Mouse (Mus musculus) retina, postnatal 1 day (tissue): Measurements from ENCODE around the gene Tcp11.

Experiments
- DNase-seq: peaks from one replicate; pipeline ENCODE4 v3.0.0-alpha.2; 2012

The Tcp11 gene

GRCm38 (mm10) chr17:28080045-28080816 lies at the start of gene Tcp11:
Gene Tcp11 (minus strand): TSS chr17:28080639.
- peak; percentile 99 for DNase-seq

DNA sequence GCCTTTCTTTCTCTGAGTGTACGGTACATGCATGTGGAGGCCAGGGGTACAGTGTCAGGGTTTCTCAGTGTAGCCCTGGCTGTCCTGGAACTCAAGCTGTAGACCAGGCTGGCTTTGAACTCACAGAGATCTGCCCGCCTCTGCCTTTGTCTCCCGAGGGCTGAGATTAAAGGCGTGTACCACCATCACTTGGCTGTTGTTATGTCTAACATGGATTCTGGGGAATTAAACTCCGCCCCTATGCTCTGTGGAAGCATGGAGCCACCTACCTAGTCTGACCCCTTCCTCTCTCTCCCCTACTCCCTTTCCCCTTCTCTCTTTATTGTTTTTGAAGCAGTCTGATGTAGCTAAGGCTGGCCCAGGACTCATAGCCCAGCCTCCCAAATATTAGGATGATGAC lies 49.4 kb upstream of the Tcp11 start:
- no peak for DNase-seq

DNA sequence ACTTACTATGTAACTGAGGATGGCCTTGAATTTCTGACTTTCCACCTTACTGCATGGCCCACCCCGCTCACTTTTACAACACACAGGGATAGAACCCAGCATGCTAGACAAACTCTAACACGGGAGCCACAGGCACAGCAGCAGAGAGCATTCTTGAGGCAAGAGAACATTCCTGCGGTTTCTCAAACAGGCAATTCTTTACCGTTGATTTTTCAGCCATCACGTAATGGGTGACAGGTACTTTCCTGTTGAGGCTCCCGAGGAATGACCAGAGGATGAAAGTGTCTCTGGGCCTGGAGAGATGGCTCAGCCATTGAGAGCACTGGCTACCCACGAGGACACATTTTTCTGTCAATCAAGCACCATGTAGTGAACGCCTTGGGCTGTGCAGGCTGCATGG lies 43.9 kb upstream of the Tcp11 start:
- no peak for DNase-seq

DNA sequence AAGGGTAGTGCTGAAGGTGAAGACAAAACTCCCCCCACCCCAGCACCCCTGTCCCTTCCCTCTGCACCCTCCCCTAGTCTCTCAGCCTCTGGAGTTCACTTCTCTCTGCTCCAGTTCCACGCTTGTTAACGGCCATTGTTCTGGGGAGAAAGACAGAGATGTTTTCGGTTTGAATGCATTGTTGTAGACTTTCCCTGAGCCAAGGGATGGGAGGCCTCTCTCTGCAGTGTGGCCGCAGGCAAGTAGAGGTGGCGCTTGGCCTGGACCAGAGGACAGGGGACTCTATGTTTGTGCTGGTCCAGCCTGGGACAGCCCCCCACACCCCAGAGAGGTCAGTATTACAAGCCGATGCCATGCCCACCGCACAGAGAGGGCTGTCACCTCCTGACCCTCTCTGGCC lies 43.2 kb upstream of the Tcp11 start:
- peak; percentile 62 for DNase-seq

GRCm38 (mm10) chr17:28122949-28123348 lies 42.5 kb upstream of the Tcp11 start:
- no peak for DNase-seq

DNA sequence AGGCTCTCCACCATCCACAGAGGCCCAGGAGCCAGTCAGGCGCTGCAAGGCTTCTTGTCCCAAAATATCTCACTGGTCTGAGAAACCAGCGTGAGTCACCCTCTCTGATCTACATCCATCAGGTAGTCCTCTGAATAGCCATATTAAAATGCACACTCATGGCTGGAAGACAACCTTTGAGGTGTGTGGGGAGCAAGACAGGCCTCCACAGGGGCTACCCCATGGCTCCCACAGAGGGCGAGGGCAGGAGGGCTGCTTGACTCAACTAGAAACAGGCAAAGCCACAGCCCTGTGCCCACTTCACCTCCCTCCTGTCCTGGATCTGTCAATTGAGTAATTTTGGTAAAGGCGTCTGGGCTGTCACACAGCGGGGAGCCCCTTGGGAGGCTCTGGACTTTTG lies 40.0 kb upstream of the Tcp11 start:
- DNase-seq = no peak

DNA sequence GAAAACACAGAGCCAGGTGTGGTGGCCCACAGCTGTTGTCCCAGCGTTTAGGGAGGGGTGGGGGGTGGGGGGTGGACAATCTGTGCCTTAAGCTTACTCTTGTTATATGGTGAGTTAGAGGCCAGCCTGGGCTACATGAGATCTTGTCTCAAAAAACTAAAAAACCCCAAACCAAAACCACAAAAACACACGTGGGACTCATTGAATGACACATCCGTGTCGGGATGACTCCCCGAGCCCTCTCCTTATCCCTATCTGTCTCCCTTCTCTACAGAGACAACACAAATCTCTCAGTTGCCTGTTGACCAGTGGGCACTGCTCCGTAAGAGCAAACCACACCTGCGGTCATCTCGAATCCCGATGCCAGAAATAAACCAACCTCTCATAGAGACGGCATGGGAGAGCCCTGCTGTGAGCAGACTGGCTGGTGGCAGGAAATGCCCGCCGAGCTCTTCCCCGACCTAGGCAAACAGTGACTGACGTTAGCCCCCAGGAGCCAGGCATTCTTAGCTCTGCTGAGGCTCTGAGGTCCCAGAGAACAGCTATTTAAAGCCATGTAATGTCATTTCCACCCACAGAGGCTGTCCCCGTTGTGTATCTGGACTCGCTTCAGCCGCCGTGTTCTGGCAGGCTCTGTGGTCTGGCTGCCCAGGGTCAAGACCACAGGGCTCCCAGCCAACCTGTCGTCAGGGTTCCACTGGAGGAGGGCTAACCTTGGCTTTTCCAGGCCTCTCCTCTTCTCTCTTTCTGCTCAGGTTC lies 37.2 kb upstream of the Tcp11 start:
- no peak for DNase-seq

- no peak for DNase-seq
Observed at GRCm38 (mm10) chr17:28116335-28116734, 35.9 kb upstream of the Tcp11 start.

- DNase-seq = no peak
Observed at GRCm38 (mm10) chr17:28112266-28112665, 31.8 kb upstream of the Tcp11 start.

DNA sequence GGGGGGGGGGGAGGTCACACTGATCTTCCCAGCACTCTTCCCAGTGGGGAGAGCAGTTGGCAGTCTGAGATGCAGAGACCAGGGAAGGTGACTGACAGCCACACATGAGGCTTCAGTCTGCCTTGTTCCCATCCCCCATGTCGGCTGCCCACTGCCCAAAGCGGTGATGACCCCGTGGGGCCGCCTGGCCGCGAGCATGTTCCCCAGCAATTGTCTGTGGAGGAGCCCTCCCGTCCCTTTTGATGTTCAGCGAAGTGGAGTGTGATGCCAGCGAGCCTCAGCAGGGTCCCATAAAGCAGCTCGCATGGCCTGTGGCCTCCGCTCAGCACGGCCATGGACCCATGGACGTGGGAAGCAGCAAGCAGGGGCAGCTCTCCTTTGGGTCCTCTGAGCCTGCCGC lies 26.8 kb upstream of the Tcp11 start:
- peak; percentile 87 for DNase-seq

- no peak for DNase-seq
Observed at GRCm38 (mm10) chr17:28106352-28106751, 25.9 kb upstream of the Tcp11 start.

GRCm38 (mm10) chr17:28104416-28104815 lies 24.0 kb upstream of the Tcp11 start:
- no peak for DNase-seq

DNA sequence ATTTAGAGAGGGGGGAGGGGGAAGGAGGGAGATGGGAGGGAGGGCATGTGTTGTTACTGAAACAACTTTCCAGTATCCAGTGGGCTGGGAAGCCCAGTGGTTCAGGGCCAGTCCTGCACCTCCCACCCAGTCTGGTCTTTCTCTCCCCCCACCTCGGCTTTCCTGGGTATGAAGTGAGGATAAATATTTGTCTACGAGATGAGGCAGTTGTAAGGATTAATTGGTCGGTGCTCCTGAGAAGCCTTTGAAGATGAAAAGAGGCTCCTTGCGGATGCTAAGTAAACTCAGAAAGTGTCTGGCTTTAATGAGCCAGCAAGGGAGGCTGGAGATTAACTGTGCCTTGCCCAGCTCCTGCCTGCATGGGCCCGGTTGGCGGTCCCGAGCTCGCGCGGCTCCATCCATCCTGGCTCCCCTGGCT lies 21.5 kb upstream of the Tcp11 start:
- DNase-seq = no peak

DNA sequence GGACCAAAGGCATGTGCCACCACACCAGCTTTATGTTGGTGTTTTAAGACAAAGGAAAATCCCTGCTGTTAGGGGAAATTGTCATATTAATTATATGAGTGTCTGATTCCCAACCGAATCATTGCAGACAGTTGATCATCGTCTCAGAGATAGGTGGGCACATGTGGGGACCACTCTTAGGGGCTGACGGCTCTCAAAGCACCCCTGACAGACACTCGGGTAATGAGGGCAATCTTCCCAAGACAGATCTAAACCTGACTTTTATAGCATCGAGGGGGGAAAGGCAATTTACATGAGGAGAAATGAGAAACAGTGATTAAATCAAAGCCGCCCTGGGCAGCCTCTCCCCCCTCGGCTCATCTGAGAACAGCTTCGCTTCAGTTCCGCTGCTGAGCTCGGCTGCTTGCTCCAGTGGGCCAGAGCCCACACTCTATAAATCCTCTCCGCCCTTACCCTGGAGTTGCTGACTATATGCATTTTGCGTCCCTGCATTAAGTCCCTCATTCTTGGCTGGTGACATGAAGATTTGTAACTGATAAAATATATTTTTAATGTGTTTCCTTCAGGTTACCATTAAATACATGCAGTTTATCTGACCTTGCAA lies 20.9 kb upstream of the Tcp11 start:
- DNase-seq = no peak

- no peak for DNase-seq
Observed at GRCm38 (mm10) chr17:28100669-28101068, 20.2 kb upstream of the Tcp11 start.

DNA sequence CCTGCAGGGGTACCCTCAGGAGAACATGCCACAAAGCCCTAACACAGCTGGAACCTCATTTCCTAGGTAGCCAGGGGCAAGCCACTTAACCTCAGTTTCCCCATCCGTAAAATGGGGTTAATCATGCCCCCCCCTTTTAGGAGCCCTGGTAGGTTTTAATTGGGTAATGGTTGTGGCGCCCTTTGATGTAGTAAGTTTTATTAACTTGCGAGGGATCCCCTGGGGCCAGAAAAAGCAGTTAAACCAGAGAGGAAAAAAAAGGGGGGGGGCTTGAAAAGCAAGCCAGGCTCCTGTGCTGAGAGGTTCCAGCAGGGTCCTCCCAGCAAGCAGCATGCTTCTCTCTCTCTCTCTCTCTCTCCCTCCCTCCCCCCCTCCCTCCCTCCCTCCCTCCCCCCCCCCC lies 18.6 kb upstream of the Tcp11 start:
- no peak for DNase-seq

- no peak for DNase-seq
Observed at GRCm38 (mm10) chr17:28097308-28097707, 16.9 kb upstream of the Tcp11 start.

- DNase-seq = no peak
Observed at GRCm38 (mm10) chr17:28096418-28096817, 16.0 kb upstream of the Tcp11 start.

DNA sequence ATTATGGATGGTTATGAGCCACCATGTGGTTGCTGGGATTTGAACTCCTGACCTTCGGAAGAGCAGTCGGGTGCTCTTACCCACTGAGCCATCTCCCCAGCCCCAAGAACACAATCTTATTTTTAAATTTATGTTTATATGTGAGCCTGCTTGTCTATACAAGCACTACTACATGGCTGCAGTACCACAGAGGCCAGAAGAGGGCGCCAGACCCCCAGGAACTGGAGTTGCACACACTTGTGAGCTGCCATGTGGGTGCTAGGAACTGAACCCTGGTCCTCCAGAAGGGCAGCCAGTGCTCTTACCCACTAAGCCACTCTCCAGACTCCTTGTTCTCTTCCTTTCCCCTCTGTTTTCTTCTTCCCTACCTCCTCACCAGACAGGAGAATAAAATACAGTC lies 13.4 kb upstream of the Tcp11 start:
- DNase-seq = no peak

DNA sequence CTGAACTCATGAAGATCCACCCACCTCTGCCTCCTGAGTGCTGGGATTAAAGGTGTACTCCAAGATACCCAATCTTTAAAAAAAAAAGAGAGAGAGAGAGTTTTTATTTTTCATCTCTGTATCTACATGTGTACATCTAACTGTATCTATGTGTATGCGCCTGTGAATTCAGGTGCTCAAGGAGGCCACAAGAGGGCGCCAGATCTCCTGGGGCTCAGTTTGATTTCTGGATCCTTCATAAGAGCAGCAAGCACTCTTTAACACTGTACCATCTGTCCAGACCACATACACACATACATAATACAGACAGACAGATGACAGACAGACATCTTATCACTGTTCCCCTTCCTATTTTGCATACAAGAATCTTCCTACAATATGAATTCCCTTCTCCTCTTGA lies 11.9 kb upstream of the Tcp11 start:
- no peak for DNase-seq

GRCm38 (mm10) chr17:28088718-28089117 lies 8.3 kb upstream of the Tcp11 start:
- no peak for DNase-seq

DNA sequence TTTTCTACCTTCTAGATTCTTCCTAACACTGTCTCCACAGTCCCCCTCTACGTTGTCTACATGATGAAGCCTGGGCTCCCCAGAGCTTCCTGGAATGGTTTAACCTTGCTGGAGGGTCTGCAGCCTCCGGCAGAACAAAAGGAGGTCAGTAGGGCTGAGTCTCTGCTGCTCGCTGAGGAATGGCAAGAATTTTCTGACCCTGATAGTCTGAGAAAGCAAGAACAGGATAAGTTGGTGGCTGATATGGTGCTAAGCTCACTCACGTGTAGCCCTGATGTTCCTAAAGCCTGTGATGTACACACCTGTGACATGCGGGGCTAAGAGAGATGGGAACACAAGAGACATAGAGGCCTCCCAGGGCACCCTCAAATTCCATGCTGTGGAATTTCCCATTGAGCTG lies 7.0 kb upstream of the Tcp11 start:
- DNase-seq = peak; percentile 77

DNA sequence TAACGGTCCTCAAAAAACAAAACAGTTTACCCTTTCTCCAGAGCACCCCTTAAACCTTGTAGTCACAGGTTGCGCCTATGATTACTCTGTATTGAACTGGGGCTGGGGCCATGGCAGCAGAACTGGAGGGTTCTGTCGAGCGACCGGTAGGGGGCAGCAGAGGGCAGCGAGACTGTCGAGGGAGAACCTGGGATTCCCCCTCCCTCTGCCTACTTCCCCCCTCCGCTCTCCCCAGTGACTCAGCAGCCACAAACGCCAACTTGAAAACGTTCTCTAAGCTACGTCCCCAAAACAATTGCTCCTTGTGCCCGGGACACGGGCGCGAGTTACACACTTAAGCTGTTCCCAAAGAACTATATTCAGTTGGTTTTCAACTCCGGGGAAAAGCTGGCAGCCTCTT lies 4.5 kb upstream of the Tcp11 start:
- peak; percentile 93 for DNase-seq

- peak; percentile 80 for DNase-seq
Observed at GRCm38 (mm10) chr17:28084395-28084905, 4.0 kb upstream of the Tcp11 start.
